Mouse (Mus musculus) urinary bladder, postnatal 4 days (tissue): ENCODE data around the gene C2cd5.

ENCODE experiments used
- DNase-seq, 2 experiments: peaks; one replicate each; pipeline ENCODE4 v3.0.0; 2021 to 2022; ENCODE audit warnings: low spot score in 2 of 2

C2cd5 gene

GRCm38 (mm10) chr6:143115505-143115904, 15.6 kb upstream of the C2cd5 start:
- peak in 1 of 2 experiments; percentile 26 for DNase-seq

DNA sequence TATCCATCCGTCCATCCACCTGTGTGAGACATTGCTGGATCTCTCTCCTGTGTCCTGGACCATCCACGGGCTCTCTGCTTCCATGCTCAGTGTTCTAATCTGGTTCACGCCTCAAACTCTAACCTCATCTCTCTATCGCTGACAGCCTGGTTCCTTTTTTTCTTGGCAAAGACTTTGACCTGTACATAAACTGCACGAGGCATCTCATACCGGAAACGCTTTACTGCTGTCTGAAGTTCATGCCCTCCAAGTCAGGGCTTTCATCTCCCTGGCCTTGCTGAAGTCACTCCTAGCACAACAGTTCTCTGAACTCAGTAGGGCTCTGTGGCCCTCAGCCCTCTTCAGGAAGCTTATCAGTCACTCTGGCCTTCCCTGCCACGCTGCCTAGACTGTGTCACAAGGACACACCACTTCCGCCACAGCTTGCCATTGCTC, 15.1 kb upstream of the C2cd5 start:
- DNase-seq: peak in 1 of 2 experiments; percentile 47

- peak in 1 of 2 experiments; percentile 53 for DNase-seq
Observed at GRCm38 (mm10) chr6:143114556-143114955, 14.6 kb upstream of the C2cd5 start.

- no peak for DNase-seq
Observed at GRCm38 (mm10) chr6:143110371-143110770, 10.4 kb upstream of the C2cd5 start.

DNA sequence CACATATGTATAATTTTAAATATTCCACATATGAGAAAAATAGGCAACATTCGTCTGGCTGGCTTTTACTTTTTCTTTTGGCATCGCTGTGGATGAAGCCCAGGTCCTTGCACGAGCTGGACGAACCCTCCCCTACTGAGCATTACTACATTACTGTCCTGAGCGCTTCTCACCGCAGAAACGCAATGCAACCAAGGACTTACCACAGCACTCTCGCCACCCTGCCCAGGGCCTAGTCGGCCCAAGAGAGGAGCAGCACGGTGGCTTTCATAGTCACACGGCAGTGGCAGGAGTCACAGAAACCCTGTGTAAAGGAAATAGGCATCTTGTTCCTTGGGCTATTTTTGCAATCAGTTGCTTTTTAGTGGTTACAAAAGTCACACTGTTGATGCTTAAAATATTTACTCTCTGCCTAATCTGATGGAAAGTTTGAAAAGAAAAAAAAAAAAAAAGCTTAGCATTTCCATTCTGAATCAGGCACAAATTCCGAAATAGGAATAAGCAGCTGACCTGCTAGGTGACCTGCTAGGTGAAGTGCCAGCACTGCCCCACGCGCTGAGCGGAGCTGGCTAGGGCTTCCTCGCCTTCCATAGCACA, 9.8 kb upstream of the C2cd5 start:
- no peak for DNase-seq

- DNase-seq: no peak
Observed at GRCm38 (mm10) chr6:143108031-143108430, 8.1 kb upstream of the C2cd5 start.

- DNase-seq: no peak
Observed at GRCm38 (mm10) chr6:143107611-143108010, 7.7 kb upstream of the C2cd5 start.

DNA sequence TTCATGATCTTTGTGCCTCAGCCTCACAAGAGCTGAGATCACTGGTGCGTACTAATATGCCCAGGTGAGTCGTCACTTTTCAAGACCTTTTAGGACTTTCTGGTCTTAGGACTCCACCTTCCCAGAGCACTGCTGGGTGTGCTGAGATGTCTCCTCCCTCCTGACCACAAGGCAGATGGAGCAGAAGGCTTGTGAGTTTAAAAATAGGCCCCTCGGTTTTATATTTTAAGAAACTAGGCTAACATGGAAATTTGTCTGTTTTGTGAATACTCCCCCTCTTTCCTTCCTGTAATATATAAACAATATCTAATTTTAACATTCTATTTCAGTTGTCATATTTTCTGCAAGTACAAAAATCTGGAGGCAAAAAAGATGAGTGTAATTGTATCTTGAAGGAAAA, 5.8 kb upstream of the C2cd5 start:
- DNase-seq: no peak

GRCm38 (mm10) chr6:143103981-143104680, 4.2 kb upstream of the C2cd5 start:
- no peak for DNase-seq

DNA sequence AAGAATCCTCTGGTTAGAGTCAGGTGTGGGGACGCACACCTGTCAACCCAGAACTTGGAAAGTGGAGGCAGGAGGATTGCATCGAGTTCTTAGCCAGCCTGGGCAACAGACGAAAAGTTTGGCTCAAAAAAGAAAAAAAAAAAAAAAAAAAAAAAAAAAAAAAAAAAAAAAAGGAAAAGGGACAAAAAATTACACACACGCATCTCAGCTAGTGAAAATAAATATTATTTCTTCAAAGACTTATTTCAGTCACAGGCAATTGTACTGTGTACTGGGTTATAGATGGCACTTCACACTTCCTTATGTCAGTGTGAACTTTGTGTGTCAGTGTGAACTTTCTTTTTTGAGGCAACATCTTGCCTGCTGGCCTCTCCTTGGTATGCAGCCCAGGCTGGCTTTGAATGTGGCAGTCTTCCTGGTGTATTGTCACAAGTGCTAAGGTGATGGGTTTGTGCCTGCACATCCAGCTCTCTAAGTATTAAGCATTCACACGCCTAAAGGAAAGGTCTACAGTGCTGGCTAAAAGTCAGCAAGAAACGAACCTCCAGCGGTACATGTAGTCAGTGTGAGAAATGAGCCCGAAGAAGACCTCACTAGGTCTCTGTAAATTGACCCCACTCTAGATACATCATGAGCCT, 656 bp upstream of the C2cd5 start:
- no peak for DNase-seq

DNA sequence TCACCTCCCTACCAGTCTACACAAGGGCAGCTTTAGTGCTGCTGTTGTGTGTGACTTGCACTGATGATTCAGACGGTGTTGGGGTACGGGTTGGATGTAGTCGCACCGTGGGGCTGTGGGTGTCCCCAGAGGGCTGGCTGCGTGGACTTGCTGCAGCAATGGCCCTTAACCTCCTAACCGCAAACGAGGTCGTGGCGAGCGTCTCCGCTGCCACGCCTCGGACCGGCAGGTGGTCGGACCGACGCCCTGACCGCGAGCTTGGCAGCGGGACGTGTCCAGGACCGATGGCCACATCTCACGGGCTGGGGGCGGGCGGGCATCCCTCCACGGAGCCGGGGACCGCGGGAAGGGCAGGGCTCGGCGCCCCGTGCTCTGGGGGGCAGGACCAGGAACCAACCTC, 660 bp downstream of the C2cd5 start:
- DNase-seq: no peak

GRCm38 (mm10) chr6:143095126-143095525, 4.8 kb downstream of the C2cd5 start:
- DNase-seq: peak in 1 of 2 experiments; percentile 36

- DNase-seq: peak in 1 of 2 experiments; percentile 29
Observed at GRCm38 (mm10) chr6:143092856-143093255, 7.1 kb downstream of the C2cd5 start.

- peak in 1 of 2 experiments; percentile 51 for DNase-seq
Observed at GRCm38 (mm10) chr6:143091076-143091475, 8.9 kb downstream of the C2cd5 start.

DNA sequence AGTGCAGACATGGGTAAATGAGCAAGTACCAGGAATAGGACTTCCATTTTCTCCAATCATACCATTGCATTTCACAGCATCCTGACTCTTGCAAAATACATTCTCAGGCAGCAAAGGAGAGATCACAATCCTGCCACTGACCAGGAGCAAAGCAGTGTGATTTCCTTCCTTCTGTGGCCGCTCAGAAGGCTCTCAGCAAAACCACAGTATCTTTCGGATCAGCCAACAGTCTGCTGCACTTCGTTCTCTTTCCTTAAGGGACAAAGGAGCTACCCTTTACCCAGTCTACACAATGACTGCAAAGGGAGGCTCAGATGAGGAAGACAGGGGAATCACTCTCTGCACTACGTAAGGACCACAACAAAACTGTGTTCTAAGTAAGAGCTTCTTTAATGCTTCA, 12.6 kb downstream of the C2cd5 start:
- peak in 1 of 2 experiments; percentile 14 for DNase-seq

- peak in 1 of 2 experiments; percentile 1 for DNase-seq
Observed at GRCm38 (mm10) chr6:143085898-143086297, 14.0 kb downstream of the C2cd5 start.

DNA sequence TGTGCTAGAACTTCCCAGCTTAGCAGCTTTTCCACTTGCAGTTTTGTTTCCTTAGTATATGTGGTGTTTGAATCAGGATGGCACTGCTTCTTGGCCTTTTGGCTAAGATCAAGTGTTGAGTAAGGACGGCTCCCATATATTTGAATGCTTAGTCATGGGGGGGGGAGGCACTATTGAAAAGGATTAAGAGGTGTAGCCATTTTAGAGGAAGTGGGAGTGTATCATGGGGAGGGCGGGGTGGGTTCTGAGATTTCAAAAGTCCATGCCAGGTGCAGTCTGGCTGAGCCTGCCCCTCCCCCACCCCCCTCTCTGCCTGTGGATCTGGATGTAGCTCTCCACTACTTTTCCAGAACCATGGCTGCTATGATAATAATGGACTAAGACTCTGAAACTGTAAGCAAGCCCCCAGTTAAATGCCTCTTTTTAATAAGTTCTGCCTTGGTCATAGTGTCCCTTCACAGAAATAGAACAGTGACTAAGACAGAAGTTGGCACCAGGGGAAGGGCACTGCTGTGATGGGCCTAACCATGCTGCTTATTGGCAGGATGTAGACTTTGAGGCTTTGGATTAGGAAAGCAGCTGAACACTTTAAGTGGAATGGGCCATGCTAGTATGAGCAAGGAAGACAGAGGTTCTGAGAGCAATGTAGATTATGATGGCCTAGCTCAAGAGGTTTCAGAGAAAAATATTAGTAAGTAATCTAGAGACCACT, 15.5 kb downstream of the C2cd5 start:
- DNase-seq: peak in 1 of 2 experiments; percentile 26

GRCm38 (mm10) chr6:143081479-143082106, 18.3 kb downstream of the C2cd5 start:
- DNase-seq: no peak

GRCm38 (mm10) chr6:143080774-143081173, 19.2 kb downstream of the C2cd5 start:
- no peak for DNase-seq

GRCm38 (mm10) chr6:143079126-143079525, 20.8 kb downstream of the C2cd5 start:
- no peak for DNase-seq

- no peak for DNase-seq
Observed at GRCm38 (mm10) chr6:143076461-143076860, 23.5 kb downstream of the C2cd5 start.

- DNase-seq: no peak
Observed at GRCm38 (mm10) chr6:143073914-143074313, 26.0 kb downstream of the C2cd5 start.
